Mouse (Mus musculus): ENCODE data around the gene Abl2. TPM values are rescaled to one million over a fixed set of nuclear protein-coding genes. Genes with fewer than 3 reads are reported as not detected.

Abl2 gene
- polyA plus RNA-seq, 1 experiment from 2014 or later = 5.2 TPM

GRCm38 (mm10) chr1:156615381-156616133 lies 57.0 kb downstream of the Abl2 start:
- peaks cover 31% of the 10 kb centered on the region for H3K4me1 ChIP-seq (ENCODE audit: control insufficient read depth, insufficient read depth, low read length)
- WGBS (ENCODE audit: insufficient replicate concordance) = 17% methylated on average over 13 of the region's 13 CpGs
- no peaks in the 10 kb centered on the region for H3K27me3 ChIP-seq (ENCODE audit: control insufficient read depth, insufficient read depth, low read length)
- peak overlapping the region; percentile 70 for H3K4me2 ChIP-seq
- H3K4me3 ChIP-seq (ENCODE audit: low read depth, low read length) = peak overlapping the region; percentile 37
- peak overlapping the region; percentile 62 for H3K27ac ChIP-seq (ENCODE audit: low read depth, low read length)
- no peaks in the 10 kb centered on the region for H3K36me3 ChIP-seq (ENCODE audit: control insufficient read depth, insufficient read depth, low read length)
- no peaks in the 10 kb centered on the region for H3K9me3 ChIP-seq (replicated peaks; ENCODE audit: control insufficient read depth, low read length)
- H3K9ac ChIP-seq (ENCODE audit: low read depth, low read length) = peak overlapping the region; percentile 58; the same call in 1 of the 2 replicates
- ATAC-seq (replicated peaks; ENCODE audit: insufficient number of reproducible peaks, low FRiP score, low TSS enrichment) = peak; percentile 71

GRCm38 (mm10) chr1:156616989-156617598 lies 58.5 kb downstream of the Abl2 start:
- Histone ChIP-seq H3K36me3 (ENCODE audit: control insufficient read depth, insufficient read depth, low read length) (no peaks in the 10 kb centered on the region), H3K9ac (ENCODE audit: low read depth, low read length) (no peak overlapping the region), H3K4me1 (ENCODE audit: control insufficient read depth, insufficient read depth, low read length) (peaks cover 31% of the 10 kb centered on the region), H3K9me3 (replicated peaks; ENCODE audit: control insufficient read depth, low read length) (no peaks in the 10 kb centered on the region), H3K4me3 (ENCODE audit: low read depth, low read length) (0 out of 2 replicates have a peak overlapping the region, but pooled peaks have one; percentile 10), H3K27me3 (ENCODE audit: control insufficient read depth, insufficient read depth, low read length) (no peaks in the 10 kb centered on the region), H3K4me2 (peak overlapping the region; percentile 42), H3K27ac (ENCODE audit: low read depth, low read length) (peak overlapping the region; percentile 62)
- WGBS (ENCODE audit: insufficient replicate concordance) = 47% methylated on average over 12 of the region's 12 CpGs
- no peak for ATAC-seq (replicated peaks; ENCODE audit: insufficient number of reproducible peaks, low FRiP score, low TSS enrichment)

- WGBS (ENCODE audit: insufficient replicate concordance) = 44% methylated on average over 4 of the region's 4 CpGs
These were observed 59.2 kb downstream of the Abl2 start for GRCm38 (mm10) chr1:156617811-156618210.

GRCm38 (mm10) chr1:156620292-156620909 lies 61.8 kb downstream of the Abl2 start:
- H3K9me3 ChIP-seq (replicated peaks; ENCODE audit: control insufficient read depth, low read length) = no peaks in the 10 kb centered on the region
- 0 out of 2 replicates have a peak, but pooled peaks cover 2% of the 10 kb centered on the region for H3K36me3 ChIP-seq (ENCODE audit: control insufficient read depth, insufficient read depth, low read length)
- peak overlapping the region; percentile 22; the same call in 1 of the 2 replicates for H3K27ac ChIP-seq (ENCODE audit: low read depth, low read length)
- 60% methylated on average over 4 of the region's 4 CpGs for WGBS (ENCODE audit: insufficient replicate concordance)
- no peak overlapping the region for H3K4me3 ChIP-seq (ENCODE audit: low read depth, low read length)
- no peak overlapping the region for H3K4me2 ChIP-seq
- no peak overlapping the region for H3K9ac ChIP-seq (ENCODE audit: low read depth, low read length)
- no peak for ATAC-seq (replicated peaks; ENCODE audit: insufficient number of reproducible peaks, low FRiP score, low TSS enrichment)
- peaks cover 19% of the 10 kb centered on the region for H3K4me1 ChIP-seq (ENCODE audit: control insufficient read depth, insufficient read depth, low read length)
- H3K27me3 ChIP-seq (ENCODE audit: control insufficient read depth, insufficient read depth, low read length) = no peaks in the 10 kb centered on the region

More at GRCm38 (mm10) chr1:156617811-156618210, 59.2 kb downstream of the Abl2 start:
- Histone ChIP-seq H3K9me3 (replicated peaks; ENCODE audit: control insufficient read depth, low read length) (no peaks in the 10 kb centered on the region), H3K36me3 (ENCODE audit: control insufficient read depth, insufficient read depth, low read length) (no peaks in the 10 kb centered on the region), H3K4me1 (ENCODE audit: control insufficient read depth, insufficient read depth, low read length) (peaks cover 31% of the 10 kb centered on the region), H3K27ac (ENCODE audit: low read depth, low read length) (no peak overlapping the region), H3K4me2 (no peak overlapping the region; the same call in 1 of the 2 replicates), H3K27me3 (ENCODE audit: control insufficient read depth, insufficient read depth, low read length) (no peaks in the 10 kb centered on the region), H3K4me3 (ENCODE audit: low read depth, low read length) (no peak overlapping the region), H3K9ac (ENCODE audit: low read depth, low read length) (no peak overlapping the region)
- ATAC-seq (replicated peaks; ENCODE audit: insufficient number of reproducible peaks, low FRiP score, low TSS enrichment) = no peak

GRCm38 (mm10) chr1:156620951-156621350 lies 62.4 kb downstream of the Abl2 start:
- no peak overlapping the region for H3K4me2 ChIP-seq
- H3K27ac ChIP-seq (ENCODE audit: low read depth, low read length) = no peak overlapping the region
- 86% methylated on average over 3 of the region's 3 CpGs for WGBS (ENCODE audit: insufficient replicate concordance)
- no peak for ATAC-seq (replicated peaks; ENCODE audit: insufficient number of reproducible peaks, low FRiP score, low TSS enrichment)
- H3K4me3 ChIP-seq (ENCODE audit: low read depth, low read length) = no peak overlapping the region
- H3K9me3 ChIP-seq (replicated peaks; ENCODE audit: control insufficient read depth, low read length) = no peaks in the 10 kb centered on the region
- peaks cover 14% of the 10 kb centered on the region for H3K4me1 ChIP-seq (ENCODE audit: control insufficient read depth, insufficient read depth, low read length)
- H3K9ac ChIP-seq (ENCODE audit: low read depth, low read length) = no peak overlapping the region
- no peaks in the 10 kb centered on the region for H3K27me3 ChIP-seq (ENCODE audit: control insufficient read depth, insufficient read depth, low read length)
- H3K36me3 ChIP-seq (ENCODE audit: control insufficient read depth, insufficient read depth, low read length) = 0 out of 2 replicates have a peak, but pooled peaks cover 4% of the 10 kb centered on the region

DNA sequence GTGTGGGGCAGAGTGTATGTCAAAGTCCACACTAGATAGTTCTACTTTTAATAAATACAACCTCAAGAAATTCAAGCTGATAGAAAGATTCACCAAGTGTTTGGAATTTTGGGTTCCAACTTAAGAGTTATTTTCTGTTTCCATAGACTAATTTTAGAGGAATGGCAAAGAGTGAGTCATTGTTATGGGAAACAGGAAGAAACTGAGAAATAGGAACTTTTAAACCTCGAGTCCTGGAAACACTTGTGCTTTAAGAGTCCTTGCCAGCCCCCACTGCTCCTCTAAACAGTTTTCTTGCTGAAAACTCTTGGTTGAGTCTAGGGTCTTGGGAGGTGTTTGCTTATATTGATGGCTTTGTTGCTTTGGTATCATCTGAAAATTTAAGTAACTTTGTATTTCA lies 65.6 kb downstream of the Abl2 start:
- H3K27me3 ChIP-seq (ENCODE audit: control insufficient read depth, insufficient read depth, low read length) = no peaks in the 10 kb centered on the region
- H3K4me1 ChIP-seq (ENCODE audit: control insufficient read depth, insufficient read depth, low read length) = peaks cover 7% of the 10 kb centered on the region; the same call in 1 of the 2 replicates
- 52% methylated on average over 1 of the region's 1 CpGs for WGBS (ENCODE audit: insufficient replicate concordance)
- 0 out of 2 replicates have a peak, but pooled peaks cover 6% of the 10 kb centered on the region for H3K36me3 ChIP-seq (ENCODE audit: control insufficient read depth, insufficient read depth, low read length)
- no peak overlapping the region for H3K4me2 ChIP-seq
- no peak for ATAC-seq (replicated peaks; ENCODE audit: insufficient number of reproducible peaks, low FRiP score, low TSS enrichment)
- H3K4me3 ChIP-seq (ENCODE audit: low read depth, low read length) = no peak overlapping the region
- no peaks in the 10 kb centered on the region for H3K9me3 ChIP-seq (replicated peaks; ENCODE audit: control insufficient read depth, low read length)
- H3K9ac ChIP-seq (ENCODE audit: low read depth, low read length) = no peak overlapping the region
- no peak overlapping the region for H3K27ac ChIP-seq (ENCODE audit: low read depth, low read length)

DNA sequence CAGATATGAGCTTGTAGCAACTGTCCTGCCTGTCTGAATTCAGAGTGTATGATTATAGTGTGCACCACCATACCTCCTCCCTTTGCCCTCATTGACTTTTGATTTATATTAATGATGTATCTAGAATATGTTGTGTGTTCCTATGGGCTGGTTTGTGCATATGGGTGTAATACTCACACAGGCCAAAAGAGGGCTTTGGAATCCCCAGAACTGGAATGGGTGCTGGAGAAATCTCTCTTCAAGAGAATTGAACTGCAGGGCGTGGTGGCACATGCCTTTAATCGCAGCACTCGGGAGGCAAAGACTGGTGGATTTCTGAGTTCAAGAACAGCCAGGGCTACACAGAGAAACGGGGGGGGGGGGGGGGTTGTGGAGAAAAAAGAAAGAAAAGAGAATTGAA lies 68.1 kb downstream of the Abl2 start:
- ATAC-seq (replicated peaks; ENCODE audit: insufficient number of reproducible peaks, low FRiP score, low TSS enrichment) = no peak
- Histone ChIP-seq H3K9ac (ENCODE audit: low read depth, low read length) (no peak overlapping the region), H3K4me3 (ENCODE audit: low read depth, low read length) (no peak overlapping the region), H3K9me3 (replicated peaks; ENCODE audit: control insufficient read depth, low read length) (no peaks in the 10 kb centered on the region), H3K4me1 (ENCODE audit: control insufficient read depth, insufficient read depth, low read length) (no peaks in the 10 kb centered on the region), H3K36me3 (ENCODE audit: control insufficient read depth, insufficient read depth, low read length) (peaks cover 24% of the 10 kb centered on the region), H3K27me3 (ENCODE audit: control insufficient read depth, insufficient read depth, low read length) (no peaks in the 10 kb centered on the region), H3K4me2 (no peak overlapping the region), H3K27ac (ENCODE audit: low read depth, low read length) (no peak overlapping the region)
- WGBS (ENCODE audit: insufficient replicate concordance) = 80% methylated on average over 4 of the region's 4 CpGs

DNA sequence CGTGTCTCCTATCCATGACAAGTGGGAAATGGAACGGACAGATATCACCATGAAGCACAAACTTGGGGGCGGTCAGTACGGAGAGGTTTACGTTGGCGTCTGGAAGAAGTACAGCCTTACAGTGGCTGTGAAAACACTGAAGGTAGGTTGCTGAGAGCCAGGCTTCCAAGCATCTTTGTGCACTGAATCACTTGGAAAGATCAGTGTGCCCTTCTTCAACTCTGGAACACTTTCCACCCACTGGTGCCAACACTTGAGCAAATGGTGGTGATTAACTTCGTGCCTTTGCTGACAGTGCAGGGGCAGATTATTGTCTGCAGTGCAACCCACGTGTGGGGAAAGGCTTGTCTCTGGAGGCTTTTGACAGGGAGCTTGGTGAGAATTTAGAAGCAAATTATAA lies 71.4 kb downstream of the Abl2 start:
- Histone ChIP-seq H3K4me2 (no peak overlapping the region), H3K4me3 (ENCODE audit: low read depth, low read length) (no peak overlapping the region), H3K27ac (ENCODE audit: low read depth, low read length) (no peak overlapping the region), H3K36me3 (ENCODE audit: control insufficient read depth, insufficient read depth, low read length) (peaks cover 28% of the 10 kb centered on the region), H3K9ac (ENCODE audit: low read depth, low read length) (no peak overlapping the region), H3K9me3 (replicated peaks; ENCODE audit: control insufficient read depth, low read length) (no peaks in the 10 kb centered on the region), H3K27me3 (ENCODE audit: control insufficient read depth, insufficient read depth, low read length) (no peaks in the 10 kb centered on the region), H3K4me1 (ENCODE audit: control insufficient read depth, insufficient read depth, low read length) (no peaks in the 10 kb centered on the region)
- 91% methylated on average over 8 of the region's 8 CpGs for WGBS (ENCODE audit: insufficient replicate concordance)
- no peak for ATAC-seq (replicated peaks; ENCODE audit: insufficient number of reproducible peaks, low FRiP score, low TSS enrichment)

Data from heart, embryonic 11.5 days (tissue).